Mouse (Mus musculus) megakaryocyte, embryonic 14.5 days (primary cell): ENCODE data around the gene Tkfc. TPM values are rescaled to one million over a fixed set of nuclear protein-coding genes. Genes with fewer than 3 reads are reported as not detected.
"Not testable (repeated sequence)": the region's sequence is repeated elsewhere in the genome, so short reads cannot be mapped to it uniquely, and the experiment has no call there.

Experiments used
- H3K27me3 ChIP-seq: replicated peaks from 2 replicates; pipeline ENCODE3; 2012; ENCODE audit warnings: inconsistent platforms
- H3K36me3 ChIP-seq: replicated peaks from 2 replicates; pipeline ENCODE3; 2012; ENCODE audit warnings: low read length, inconsistent platforms, mixed read lengths
- H3K4me1 ChIP-seq: 2 replicates; pipeline ENCODE4 v1.6.1; 2012; ENCODE audit warnings: inconsistent platforms
- H3K4me3 ChIP-seq: replicated peaks from 2 replicates; pipeline ENCODE3; 2012; ENCODE audit warnings: moderate library complexity, mild to moderate bottlenecking, inconsistent platforms
- H3K9me3 ChIP-seq: 2 replicates; pipeline ENCODE4 v1.6.1; 2012; ENCODE audit warnings: inconsistent platforms
- FLI1 ChIP-seq: IDR thresholded peaks from 2 replicates; pipeline ENCODE4 v1.6.1; 2012; ENCODE audit warnings: low read length, inconsistent platforms, mixed read lengths
- GATA1 ChIP-seq: IDR thresholded peaks from 3 replicates; pipeline ENCODE4 v1.6.1; 2012; ENCODE audit warnings: mixed read lengths, low read length, inconsistent platforms, borderline replicate concordance
- polyA plus RNA-seq: library from polyadenylated mRNA; stranded (reverse); fragments of >175 nt; gene quantifications from 2 replicates; pipeline ENCODE4 v1.2.3, GENCODE M21; 2012; ENCODE audit warnings: low replicate concordance; ENCODE audit not compliant: insufficient read depth

The Tkfc gene
- polyA plus RNA-seq, 1 experiment: 7.3 TPM

- H3K4me3 ChIP-seq: peak overlapping the region; percentile 62
- peaks cover 21% of the 10 kb centered on the region for H3K36me3 ChIP-seq
- no peaks in the 10 kb centered on the region for H3K27me3 ChIP-seq
- H3K9me3 ChIP-seq: no peaks in the 10 kb centered on the region
- TF ChIP-seq GATA1 (no peak), FLI1 (no peak)
- H3K4me1 ChIP-seq: peaks cover 73% of the 10 kb centered on the region
Observed at GRCm38 (mm10) chr19:10565217-10565616, 40.2 kb downstream of the Tkfc start.

- Histone ChIP-seq H3K27me3 (no peaks in the 10 kb centered on the region), H3K4me1 (peaks cover 68% of the 10 kb centered on the region), H3K4me3 (no peak overlapping the region), H3K9me3 (no peaks in the 10 kb centered on the region), H3K36me3 (peaks cover 12% of the 10 kb centered on the region)
- TF ChIP-seq FLI1: no peak
- no peak for TF ChIP-seq GATA1
Observed at GRCm38 (mm10) chr19:10564278-10564677, 41.2 kb downstream of the Tkfc start.

GRCm38 (mm10) chr19:10562351-10562750 is 43.1 kb downstream of the Tkfc start:
- no peaks in the 10 kb centered on the region for H3K9me3 ChIP-seq
- no peak overlapping the region for H3K4me3 ChIP-seq
- peaks cover 57% of the 10 kb centered on the region for H3K4me1 ChIP-seq
- no peaks in the 10 kb centered on the region for H3K27me3 ChIP-seq
- peaks cover under 1% of the 10 kb centered on the region for H3K36me3 ChIP-seq
- TF ChIP-seq GATA1 (no peak), FLI1 (no peak)

- no peaks in the 10 kb centered on the region for H3K36me3 ChIP-seq
- peak overlapping the region; percentile 9 for H3K4me3 ChIP-seq
- TF ChIP-seq FLI1: no peak
- no peak for TF ChIP-seq GATA1
- H3K9me3 ChIP-seq: no peaks in the 10 kb centered on the region
- no peaks in the 10 kb centered on the region for H3K27me3 ChIP-seq
- peaks cover 60% of the 10 kb centered on the region for H3K4me1 ChIP-seq
Observed at GRCm38 (mm10) chr19:10561558-10562314, 43.7 kb downstream of the Tkfc start.

- Histone ChIP-seq H3K9me3 (no peaks in the 10 kb centered on the region), H3K4me1 (peaks cover 57% of the 10 kb centered on the region), H3K36me3 (no peaks in the 10 kb centered on the region), H3K4me3 (no peak overlapping the region), H3K27me3 (no peaks in the 10 kb centered on the region)
- no peak for TF ChIP-seq FLI1
- no peak for TF ChIP-seq GATA1
Observed at GRCm38 (mm10) chr19:10560108-10560507, 45.3 kb downstream of the Tkfc start.

DNA sequence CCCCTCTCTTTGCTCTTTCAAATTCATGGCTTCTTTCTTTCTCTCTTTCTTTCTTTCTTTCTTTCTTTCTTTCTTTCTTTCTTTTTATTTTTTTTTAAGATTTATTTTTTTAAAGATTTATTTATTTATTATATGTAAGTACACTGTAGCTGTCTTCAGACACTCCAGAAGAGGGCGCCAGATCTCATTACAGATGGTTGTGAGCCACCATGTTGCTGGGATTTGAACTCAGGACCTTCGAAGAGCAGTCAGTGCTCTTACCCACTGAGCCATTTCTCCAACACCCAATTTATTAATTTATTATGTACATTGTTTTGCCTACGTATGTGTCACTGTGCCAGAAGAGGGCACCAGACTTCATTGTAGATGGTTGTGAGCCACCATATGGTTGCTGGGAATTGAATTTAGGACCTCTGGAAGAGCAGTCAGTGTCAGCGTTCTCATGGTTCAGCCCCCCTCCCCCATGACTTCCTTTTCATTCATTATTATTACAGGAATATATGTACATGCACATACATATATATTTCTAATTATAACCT is 47.5 kb downstream of the Tkfc start:
- H3K27me3 ChIP-seq, H3K9me3 ChIP-seq, H3K4me3 ChIP-seq: not testable (repeated sequence)
- peaks cover 52% of the 10 kb centered on the region for H3K4me1 ChIP-seq
- peaks cover 13% of the 10 kb centered on the region for H3K36me3 ChIP-seq

DNA sequence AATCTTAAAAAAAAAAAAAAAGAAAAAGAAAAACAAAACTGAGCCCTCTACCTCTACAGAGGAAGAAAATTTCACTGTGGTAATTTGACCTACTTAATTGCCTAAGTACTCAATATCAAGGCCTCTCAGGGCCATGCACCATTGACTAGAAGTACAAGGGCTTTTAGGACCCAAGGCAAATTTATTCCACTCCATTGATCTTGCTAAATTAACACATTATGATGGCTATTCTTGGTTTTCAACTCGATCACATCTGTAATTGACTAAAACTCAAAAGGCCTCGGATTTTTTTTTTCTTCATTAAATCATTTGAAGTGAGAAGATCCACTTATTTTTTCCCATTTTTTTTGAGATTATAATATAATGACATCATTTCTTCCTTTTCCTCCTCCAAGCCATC is 48.0 kb downstream of the Tkfc start:
- TF ChIP-seq GATA1: no peak
- TF ChIP-seq FLI1: no peak
- no peaks in the 10 kb centered on the region for H3K27me3 ChIP-seq

GRCm38 (mm10) chr19:10557001-10557400 is 48.5 kb downstream of the Tkfc start:
- no peak for TF ChIP-seq GATA1
- no peak for TF ChIP-seq FLI1
- no peaks in the 10 kb centered on the region for H3K9me3 ChIP-seq
- H3K36me3 ChIP-seq: peaks cover 20% of the 10 kb centered on the region
- peaks cover 43% of the 10 kb centered on the region for H3K4me1 ChIP-seq
- H3K4me3 ChIP-seq: no peak overlapping the region
- H3K27me3 ChIP-seq: no peaks in the 10 kb centered on the region

More for the DNA sequence above, 48.0 kb downstream of the Tkfc start:
- peaks cover 18% of the 10 kb centered on the region for H3K36me3 ChIP-seq
- no peaks in the 10 kb centered on the region for H3K9me3 ChIP-seq
- peaks cover 47% of the 10 kb centered on the region for H3K4me1 ChIP-seq
- H3K4me3 ChIP-seq: no peak overlapping the region

GRCm38 (mm10) chr19:10555624-10556510 is 49.6 kb downstream of the Tkfc start, which contains the start of gene Tmem216:
Gene Tmem216 (minus strand): TSS chr19:10556238.
- peaks cover 31% of the 10 kb centered on the region for H3K36me3 ChIP-seq
- no peaks in the 10 kb centered on the region for H3K27me3 ChIP-seq
- TF ChIP-seq GATA1 (no peak), FLI1 (no peak)
- H3K4me1 ChIP-seq: peaks cover 32% of the 10 kb centered on the region
- peak within 1 kb of the TSS; percentile 92 for H3K4me3 ChIP-seq
- H3K9me3 ChIP-seq: no peaks in the 10 kb centered on the region

DNA sequence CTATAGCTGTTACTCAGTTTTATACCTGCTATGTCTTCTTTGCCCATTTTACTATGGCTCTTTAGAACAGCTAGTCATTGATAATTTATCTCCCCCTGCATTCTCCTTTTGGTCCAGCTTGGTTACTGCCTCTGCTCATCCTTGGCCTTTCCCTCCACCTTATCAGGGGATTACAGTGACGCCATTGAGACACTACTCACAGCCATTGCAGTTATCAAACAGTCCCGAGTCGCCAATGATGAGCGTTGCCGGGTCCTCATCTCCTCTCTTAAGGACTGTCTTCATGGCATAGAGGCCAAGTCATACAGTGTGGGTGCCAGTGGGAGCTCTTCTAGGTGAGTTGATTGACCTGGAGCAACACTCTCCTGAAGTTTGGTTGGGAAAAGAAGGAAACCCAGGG is 66.0 kb downstream of the Tkfc start:
- TF ChIP-seq FLI1: no peak
- no peak for TF ChIP-seq GATA1
- Histone ChIP-seq H3K4me3 (no peak overlapping the region), H3K36me3 (peaks cover 98% of the 10 kb centered on the region), H3K4me1 (no peaks in the 10 kb centered on the region), H3K9me3 (no peaks in the 10 kb centered on the region), H3K27me3 (no peaks in the 10 kb centered on the region)

Other genes starting within 250 kb of the Tkfc start
- not detected in 2 replicates for gene Syt7, start 216.6 kb downstream of the Tkfc start, polyA plus RNA-seq
- 0.12 TPM in 1 of 2 replicates, not detected in the other for gene Lrrc10b, start 148.2 kb downstream of the Tkfc start, polyA plus RNA-seq
- gene Ppp1r32, start 122.7 kb downstream of the Tkfc start, polyA plus RNA-seq: 2.2 and 23.1 TPM in 2 replicates
- gene Cpsf7, start 80.4 kb downstream of the Tkfc start, polyA plus RNA-seq: 6.9 and 11.1 TPM in 2 replicates
- 1.5 and 8.7 TPM in 2 replicates for gene Sdhaf2, start 79.5 kb downstream of the Tkfc start, polyA plus RNA-seq
- gene Tmem216, start 49.4 kb downstream of the Tkfc start, polyA plus RNA-seq: 0.85 and 2.7 TPM in 2 replicates
- gene Cyb561a3, start 28.5 kb downstream of the Tkfc start, polyA plus RNA-seq: 19.0 and 19.6 TPM in 2 replicates
- gene Tmem138, start 28.3 kb downstream of the Tkfc start, polyA plus RNA-seq: 2.5 and 5.2 TPM in 2 replicates
- 9.8 and 16.8 TPM in 2 replicates for gene Ddb1, start 327 bp downstream of the Tkfc start, polyA plus RNA-seq
- gene Vwce, start 28.6 kb upstream of the Tkfc start, polyA plus RNA-seq: 0.46 TPM in 1 of 2 replicates, not detected in the other
- not detected in 2 replicates for gene Pga5, start 72.4 kb upstream of the Tkfc start, polyA plus RNA-seq
- 60.2 and 90.5 TPM in 2 replicates for gene Vps37c, start 83.1 kb upstream of the Tkfc start, polyA plus RNA-seq
- gene Cd5, start 133.3 kb upstream of the Tkfc start, polyA plus RNA-seq: not detected in 2 replicates
- gene Cd6, start 224.4 kb upstream of the Tkfc start, polyA plus RNA-seq: not detected in 2 replicates
- 13.1 and 29.4 TPM in 2 replicates for gene Slc15a3, start 234.1 kb upstream of the Tkfc start, polyA plus RNA-seq